Mouse (Mus musculus): Measurements from ENCODE around the gene Alb. TPM values are rescaled to one million over a fixed set of nuclear protein-coding genes. Genes with fewer than 3 reads are reported as not detected.

The Alb gene
- polyA plus RNA-seq, 1 experiment from 2014 or later = 9.4 TPM

Other genes with a start within 250 kb of the Alb start
- 26.9 and 29.2 TPM in 2 replicates for gene Cox18, start 236.9 kb upstream of the Alb start, polyA plus RNA-seq (2015; fragmentation: Nextera tagmentation; extraction: Ambion mirVana)
- 16.2 and 16.3 TPM in 2 replicates for gene Ankrd17, start 94.3 kb upstream of the Alb start, polyA plus RNA-seq (2015; fragmentation: Nextera tagmentation; extraction: Ambion mirVana)
- gene Gm9958, start 93.7 kb upstream of the Alb start, polyA plus RNA-seq (2015; fragmentation: Nextera tagmentation; extraction: Ambion mirVana) = 3.4 and 3.6 TPM in 2 replicates
- gene Afp, start 29.8 kb downstream of the Alb start, polyA plus RNA-seq (2015; fragmentation: Nextera tagmentation; extraction: Ambion mirVana) = 28.8 and 206 TPM in 2 replicates
- gene Afm, start 58.0 kb downstream of the Alb start, polyA plus RNA-seq (2015; fragmentation: Nextera tagmentation; extraction: Ambion mirVana) = 0.13 and 0.46 TPM in 2 replicates
- not detected in 2 replicates for gene 5830473C10Rik, start 100.2 kb downstream of the Alb start, polyA plus RNA-seq (2015; fragmentation: Nextera tagmentation; extraction: Ambion mirVana)
- 0.43 and 0.71 TPM in 2 replicates for gene Rassf6, start 179.8 kb downstream of the Alb start, polyA plus RNA-seq (2015; fragmentation: Nextera tagmentation; extraction: Ambion mirVana)